14 mouse cellular contexts compared by ENCODE assay signal in genomic region chr6:31587655-31588054, GRCm38 (mm10). TPM values are rescaled to one million over a fixed set of nuclear protein-coding genes. Genes with fewer than 3 reads are reported as not detected.
DNase-seq lines count a peak whose midpoint lies in the region; ATAC-seq and TF ChIP-seq lines count a peak whose summit lies in the region.
"Had no signal": no experiment of that assay in that cellular context is flagged by ENCODE, and none has a peak within 500 bp of the region (broad histone marks: within the 10 kb centered on the region; RNA-seq: fewer than 3 reads in every experiment).

No protein-coding gene starts in this region.

- H3K4me3 ChIP-seq in forebrain, embryonic 11.5 days (ENCODE audit: low read depth, low read length) = no peak overlapping the region
- H3K4me3 ChIP-seq in forebrain, embryonic 15.5 days = no peak overlapping the region
- H3K4me3 ChIP-seq in lung, adult 2 months (replicated peaks; ENCODE audit: extremely low read depth, low read depth, low read length) = no peak overlapping the region
- H3K4me3 ChIP-seq: forebrain, embryonic 12.5 days; hindbrain, embryonic 15.5 days; left cerebral cortex, adult 2 months had no signal

- no peaks in the 10 kb centered on the region for H3K27me3 ChIP-seq in forebrain, embryonic 11.5 days (ENCODE audit: control insufficient read depth, insufficient read depth, low read length)
- H3K27me3 ChIP-seq in forebrain, embryonic 15.5 days = no peaks in the 10 kb centered on the region
- H3K27me3 ChIP-seq: forebrain, embryonic 12.5 days; hindbrain, embryonic 15.5 days had no signal

- H3K9ac ChIP-seq in forebrain, embryonic 11.5 days (ENCODE audit: low read length) = no peak overlapping the region
- no peak overlapping the region for H3K9ac ChIP-seq in forebrain, embryonic 15.5 days (replicated peaks)
- H3K9ac ChIP-seq: forebrain, embryonic 12.5 days; hindbrain, embryonic 15.5 days had no signal

- 59% methylated on average over 4 of the region's 4 CpGs for WGBS in forebrain, embryonic 11.5 days
- 72% methylated on average over 4 of the region's 4 CpGs for WGBS in forebrain, embryonic 15.5 days
- 63% methylated on average over 4 of the region's 4 CpGs for WGBS in lung, adult 2 months

- intact Hi-C loops in left cerebral cortex, postnatal 4 days (cut with DNase I) = no loop called here

- no peak for ATAC-seq in forebrain, embryonic 11.5 days (replicated peaks; ENCODE audit: low FRiP score)
- no peak for ATAC-seq in forebrain, embryonic 15.5 days (replicated peaks)
- no peak for ATAC-seq in frontal cortex, adult (ENCODE audit: low TSS enrichment)

- peak; percentile 31 for DNase-seq in forebrain, embryonic 11.5 days (ENCODE audit: low spot score)
- peak; percentile 82 for DNase-seq in retina, adult 2 months (ENCODE audit: low read depth, low spot score)
- DNase-seq in retina, embryonic 14.5 days (ENCODE audit: low spot score) = no peak
- peak; percentile 23 for DNase-seq in lung, adult 2 months
- DNase-seq in left cerebral cortex, postnatal 4 days = no peak
- DNase-seq in spleen, postnatal 36 days (ENCODE audit: low spot score in 2 of 2) = no peak
- DNase-seq: adrenal gland, adult 2 months; gastrocnemius, postnatal 36 days had no signal

- no peak for TF ChIP-seq CTCF in lung, adult 2 months (IDR thresholded peaks at IDR 0.05; ENCODE audit: insufficient read depth, low read length)

- no peak for TF ChIP-seq POLR2A in lung, adult 2 months (IDR thresholded peaks at IDR 0.05; ENCODE audit: borderline replicate concordance, extremely low read depth, low read depth, low read length)

- H3K4me1 ChIP-seq in forebrain, embryonic 11.5 days (replicated peaks; ENCODE audit: control insufficient read depth, insufficient read depth, low read length) = no peaks in the 10 kb centered on the region
- H3K4me1 ChIP-seq in forebrain, embryonic 15.5 days = no peaks in the 10 kb centered on the region
- H3K4me1 ChIP-seq in lung, adult 2 months (ENCODE audit: control insufficient read depth, insufficient read depth, low read length) = peaks cover 7% of the 10 kb centered on the region; the same call in 1 of the 2 replicates
- H3K4me1 ChIP-seq: forebrain, embryonic 12.5 days; hindbrain, embryonic 15.5 days had no signal

- no peak overlapping the region for H3K4me2 ChIP-seq in forebrain, embryonic 11.5 days (ENCODE audit: low read depth, low read length, severe bottlenecking)
- no peak overlapping the region for H3K4me2 ChIP-seq in forebrain, embryonic 15.5 days (replicated peaks)
- H3K4me2 ChIP-seq: forebrain, embryonic 12.5 days; hindbrain, embryonic 15.5 days had no signal

- no peaks in the 10 kb centered on the region for H3K36me3 ChIP-seq in forebrain, embryonic 11.5 days (ENCODE audit: control insufficient read depth, insufficient read depth, low read length)
- no peaks in the 10 kb centered on the region for H3K36me3 ChIP-seq in forebrain, embryonic 15.5 days
- H3K36me3 ChIP-seq: forebrain, embryonic 12.5 days; hindbrain, embryonic 15.5 days had no signal

- H3K27ac ChIP-seq in forebrain, embryonic 11.5 days (ENCODE audit: low read depth, low read length) = no peak overlapping the region
- H3K27ac ChIP-seq in forebrain, embryonic 15.5 days (replicated peaks) = no peak overlapping the region
- H3K27ac ChIP-seq: forebrain, embryonic 12.5 days; hindbrain, embryonic 15.5 days; left cerebral cortex, adult 2 months; macrophage had no signal

- no peaks in the 10 kb centered on the region for H3K9me3 ChIP-seq in forebrain, embryonic 11.5 days (ENCODE audit: control insufficient read depth, low read length)
- no peaks in the 10 kb centered on the region for H3K9me3 ChIP-seq in forebrain, embryonic 15.5 days
- H3K9me3 ChIP-seq: forebrain, embryonic 12.5 days; hindbrain, embryonic 15.5 days had no signal

RNA-seq across cellular contexts. Expression of gene Podxl, which starts 23.9 kb away (rescaled TPM):
- polyA plus RNA-seq in forebrain, embryonic 11.5 days (2014; fragmentation: Nextera tagmentation; extraction: Ambion mirVana) = 11.7 and 13.7 TPM in 2 replicates
- polyA plus RNA-seq in forebrain, embryonic 15.5 days (2015; fragmentation: Nextera tagmentation; extraction: Ambion mirVana) = 11.5 and 12.7 TPM in 2 replicates
- 190 and 236 TPM in 2 replicates for polyA plus RNA-seq in lung, adult 2 months (2012; rRNA removed)
- total RNA-seq in left cerebral cortex, postnatal 4 days (2021) = 10 to 100 TPM; 19.0 to 20.2 TPM
- polyA plus RNA-seq: macrophage had no signal

Comparison
In these comparisons a context has a peak if more than half of its experiments do, and no peak if none do; other contexts are left out.
1. DNase-seq: peak in forebrain, embryonic 11.5 days (single experiment), retina, adult 2 months (single experiment) and lung, adult 2 months (single experiment); none in retina, embryonic 14.5 days (single experiment), left cerebral cortex, postnatal 4 days (single experiment) and spleen, postnatal 36 days (0 of 2).
2. RNA of gene Podxl, which starts 23.9 kb away (polyA plus RNA-seq): 190 to 236 TPM in lung, adult 2 months; 11.7 to 13.7 TPM in forebrain, embryonic 11.5 days and 11.5 to 12.7 TPM in forebrain, embryonic 15.5 days; every median in the first group is over 10 times any median in the second.